Mouse (Mus musculus): Measurements from ENCODE around the gene Ankrd34a.

DNA sequence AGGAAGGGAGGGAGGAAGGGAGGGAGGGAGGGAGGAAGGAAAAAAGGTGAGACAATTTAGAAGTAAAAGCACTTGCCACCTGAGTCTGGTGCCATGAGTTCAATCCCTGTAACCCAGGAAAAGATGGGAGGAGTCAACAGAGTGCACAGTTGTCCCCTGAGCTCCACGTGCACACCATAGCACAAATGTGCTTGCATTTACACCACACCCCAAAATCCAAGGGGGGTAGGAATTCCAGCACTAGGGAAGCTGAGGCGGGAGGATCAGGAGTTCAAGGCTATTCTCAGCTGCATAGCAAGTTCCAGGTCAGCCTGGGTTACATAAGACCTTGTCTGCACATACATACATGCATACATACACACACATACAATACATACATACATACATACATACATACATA, 25.1 kb upstream of the Ankrd34a start:
- TF ChIP-seq CTCF (IDR thresholded peaks at IDR 0.05; ENCODE audit: control insufficient read depth, insufficient read depth, insufficient read length), result no peak
- no peak for TF ChIP-seq MYOG (IDR thresholded peaks at IDR 0.05; ENCODE audit: control insufficient read depth, extremely low read depth, insufficient read length)
- TF ChIP-seq MAX (IDR thresholded peaks at IDR 0.05), result no peak
- no peak for TF ChIP-seq MYOD1 (IDR thresholded peaks at IDR 0.05; ENCODE audit: control insufficient read depth, insufficient read length, low read depth)

Measured in C2C12 (cell line).